Mouse (Mus musculus) MEL (cell line): Measurements from ENCODE around the gene Mgam. TPM values are rescaled to one million over a fixed set of nuclear protein-coding genes. Genes with fewer than 3 reads are reported as not detected.

Source experiments
- DNase-seq: peaks from one replicate; pipeline ENCODE4 v3.0.0; 2011; ENCODE audit warnings: low read depth, low spot score
- H3K27ac ChIP-seq: 2 replicates; pipeline ENCODE4 v1.5.1; 2012; ENCODE audit warnings: low read depth, mild to moderate bottlenecking, control low read depth, low read length, moderate library complexity; ENCODE audit not compliant: control insufficient read depth
- H3K27me3 ChIP-seq, 2 experiments: fragments of 150-350 bp in 1 of 2; sonication (generic) in 1 of 2; 2 replicates each; pipeline ENCODE4 v1.6.1; 2012; ENCODE audit warnings: low read length in 2 of 2, mild to moderate bottlenecking in 2 of 2, improper control_type of control experiment in 1 of 2, moderate library complexity in 1 of 2; ENCODE audit not compliant: insufficient read depth in 2 of 2, control insufficient read depth in 1 of 2
- H3K36me3 ChIP-seq, 2 experiments: 2 replicates each; pipeline ENCODE4 v1.6.1; 2012 to 2014; ENCODE audit warnings: low read length in 2 of 2, improper control_type of control experiment in 1 of 2, inconsistent platforms in 1 of 2, mild to moderate bottlenecking in 1 of 2; ENCODE audit not compliant: insufficient read depth in 2 of 2, control insufficient read depth in 1 of 2
- H3K4me1 ChIP-seq, 2 experiments: fragments of 150-350 bp in 1 of 2; sonication (generic) in 1 of 2; 2 replicates each; pipeline ENCODE4 v1.6.1; 2012; ENCODE audit warnings: low read length in 2 of 2, improper control_type of control experiment in 1 of 2, mild to moderate bottlenecking in 1 of 2; ENCODE audit not compliant: insufficient read depth in 2 of 2, control insufficient read depth in 1 of 2
- H3K4me3 ChIP-seq, 2 experiments: fragments of 150-350 bp in 1 of 2; sonication (generic) in 1 of 2; 2 replicates each; pipeline ENCODE4 v1.5.1; 2012; ENCODE audit warnings: low read depth in 2 of 2, low read length in 2 of 2, mild to moderate bottlenecking in 2 of 2, moderate library complexity in 2 of 2, control low read depth in 1 of 2, improper control_type of control experiment in 1 of 2; ENCODE audit not compliant: control insufficient read depth in 1 of 2, insufficient read depth in 1 of 2
- H3K79me2 ChIP-seq: 2 replicates; pipeline ENCODE4 v1.6.1; 2012; ENCODE audit warnings: mild to moderate bottlenecking, low read length, moderate library complexity; ENCODE audit not compliant: control insufficient read depth, poor library complexity, insufficient read depth
- H3K9ac ChIP-seq: 2 replicates; pipeline ENCODE4 v1.6.1; 2012; ENCODE audit warnings: low read depth, mild to moderate bottlenecking, control low read depth, low read length, moderate library complexity; ENCODE audit not compliant: control insufficient read depth, poor library complexity, severe bottlenecking
- H3K9me3 ChIP-seq: fragments of 150-350 bp; sonication (generic); replicated peaks from 2 replicates; pipeline ENCODE4 v1.6.1; 2012; ENCODE audit warnings: mild to moderate bottlenecking, low read length, improper control_type of control experiment, moderate library complexity; ENCODE audit not compliant: insufficient read depth
- CHD2 ChIP-seq: IDR thresholded peaks from 2 replicates; pipeline ENCODE4 v1.6.1; 2011; ENCODE audit warnings: low read length, improper control_type of control experiment
- CTCF ChIP-seq, 3 experiments: IDR thresholded peaks in 2 of 3; conservative IDR thresholded peaks in 1 of 3; 2 replicates each; pipeline ENCODE4 v1.5.1; 2011 to 2012; ENCODE audit warnings: low read length in 3 of 3, low read depth in 2 of 3, mild to moderate bottlenecking in 2 of 3, improper control_type of control experiment in 1 of 3, inconsistent platforms in 1 of 3, mixed read lengths in 1 of 3, moderate library complexity in 1 of 3; ENCODE audit not compliant: control insufficient read depth in 1 of 3, insufficient read depth in 1 of 3, poor library complexity in 1 of 3, severe bottlenecking in 1 of 3
- EP300 ChIP-seq, 2 experiments: IDR thresholded peaks; 2 replicates each; pipeline ENCODE4 v1.6.1; 2011; ENCODE audit warnings: improper control_type of control experiment in 2 of 2, low read length in 2 of 2, low read depth in 1 of 2, mild to moderate bottlenecking in 1 of 2
- GATA1 ChIP-seq: IDR thresholded peaks from 2 replicates; pipeline ENCODE4 v1.6.1; 2011; ENCODE audit warnings: low read depth, low read length, improper control_type of control experiment
- MAX ChIP-seq: IDR thresholded peaks from 2 replicates; pipeline ENCODE4 v1.6.1; 2011; ENCODE audit warnings: low read length, improper control_type of control experiment
- MEF2A ChIP-seq: IDR thresholded peaks from 2 replicates; pipeline ENCODE4 v1.6.1; 2014; ENCODE audit warnings: low read depth, mild to moderate bottlenecking, inconsistent platforms, low read length, improper control_type of control experiment; ENCODE audit not compliant: poor library complexity, insufficient replicate concordance, severe bottlenecking; ENCODE audit errors: extremely low read depth
- MYB ChIP-seq: IDR thresholded peaks from 2 replicates; pipeline ENCODE4 v1.6.1; 2011; ENCODE audit warnings: mild to moderate bottlenecking, low read depth, low read length, improper control_type of control experiment
- POLR2A ChIP-seq, 2 experiments: IDR thresholded peaks; 2 replicates each; pipeline ENCODE4 v1.6.1; 2011 to 2012; ENCODE audit warnings: low read length in 2 of 2, mild to moderate bottlenecking in 2 of 2, control low read depth in 1 of 2, improper control_type of control experiment in 1 of 2, low read depth in 1 of 2, moderate library complexity in 1 of 2; ENCODE audit not compliant: control insufficient read depth in 1 of 2, insufficient read depth in 1 of 2, poor library complexity in 1 of 2
- RAD21 ChIP-seq: IDR thresholded peaks from 2 replicates; pipeline ENCODE4 v1.6.1; 2011; ENCODE audit warnings: mild to moderate bottlenecking, low read depth, low read length, improper control_type of control experiment
- RCOR1 ChIP-seq: IDR thresholded peaks from 2 replicates; pipeline ENCODE4 v1.6.1; 2012; ENCODE audit warnings: low read depth, mild to moderate bottlenecking, inconsistent platforms, low read length, improper control_type of control experiment
- SIN3A ChIP-seq: IDR thresholded peaks from 2 replicates; pipeline ENCODE4 v1.6.1; 2012; ENCODE audit warnings: low read length, improper control_type of control experiment, inconsistent platforms
- SMC3 ChIP-seq: IDR thresholded peaks from 2 replicates; pipeline ENCODE4 v1.6.1; 2011; ENCODE audit warnings: low read depth, low read length, improper control_type of control experiment
- TCF12 ChIP-seq: IDR thresholded peaks from 2 replicates; pipeline ENCODE4 v1.6.1; 2014; ENCODE audit warnings: low read depth, mild to moderate bottlenecking, inconsistent platforms, low read length, improper control_type of control experiment, moderate library complexity
- ZC3H11A ChIP-seq: IDR thresholded peaks from 2 replicates; pipeline ENCODE4 v1.6.1; 2012; ENCODE audit warnings: low read depth, mild to moderate bottlenecking, inconsistent platforms, low read length, improper control_type of control experiment
- polyA plus RNA-seq, 2 experiments: library from polyadenylated mRNA; stranded (reverse) in 1 of 2; unstranded in 1 of 2; fragments of >175 nt in 1 of 2; fragments of >200 nt in 1 of 2; gene quantifications; 2 replicates each; pipeline versions ENCODE4 v1.2.1 to v1.2.4; 2012; ENCODE audit warnings: low replicate concordance in 2 of 2, low read depth in 1 of 2; ENCODE audit not compliant: insufficient read length in 2 of 2, insufficient read depth in 1 of 2, missing spikeins in 1 of 2
- total RNA-seq: library from RNA; depleted of rRNA; stranded (reverse); fragments of 300-350 nt; gene quantifications from 2 replicates; pipeline ENCODE4 v1.2.3, GENCODE M21; 2012

Gene Mgam
- total and polyA plus RNA-seq, 3 experiments, result not detected

DNA sequence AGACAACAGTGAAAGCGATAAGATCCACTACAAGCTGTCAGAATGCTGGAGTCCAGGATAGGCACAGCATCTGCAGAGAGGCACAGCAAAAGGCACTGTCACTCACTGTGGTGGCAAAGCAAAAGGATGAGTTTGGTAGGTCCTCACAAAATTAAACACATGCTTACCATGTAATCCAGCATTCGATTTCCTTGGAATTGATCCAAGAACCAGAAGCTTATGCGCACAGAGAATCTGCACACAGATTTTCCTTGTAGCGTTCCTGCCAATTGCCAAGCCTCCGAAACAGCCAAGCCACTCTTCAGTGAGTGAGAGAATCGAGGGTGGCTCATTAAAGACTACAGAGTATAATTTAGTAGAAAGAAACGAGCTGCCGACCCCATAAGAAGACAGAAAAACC lies 18.4 kb upstream of the Mgam start:
- H3K4me1 ChIP-seq, result no peaks in the 10 kb centered on the region
- no peak overlapping the region for H3K27ac ChIP-seq
- H3K4me3 ChIP-seq, result no peak overlapping the region
- no peaks in the 10 kb centered on the region for H3K9me3 ChIP-seq
- H3K27me3 ChIP-seq, result no peaks in the 10 kb centered on the region
- no peaks in the 10 kb centered on the region for H3K36me3 ChIP-seq
- H3K9ac ChIP-seq, result no peak overlapping the region
- TF ChIP-seq MAX (no peak), ZC3H11A (no peak), GATA1 (no peak), MYB (no peak), EP300 (IDR thresholded peaks at IDR 0.05; ENCODE audit: low read depth in 1 of 2, low read length in 2 of 2) (no peak), SIN3A (no peak), MEF2A (no peak), POLR2A (IDR thresholded peaks at IDR 0.05; ENCODE audit: control insufficient read depth in 1 of 2, insufficient read depth in 1 of 2, low read depth in 1 of 2, low read length in 2 of 2, poor library complexity in 1 of 2) (no peak), TCF12 (no peak)
- TF ChIP-seq, all 39 proteins: peak for 0
- no peak for DNase-seq
- no peaks in the 10 kb centered on the region for H3K79me2 ChIP-seq

DNA sequence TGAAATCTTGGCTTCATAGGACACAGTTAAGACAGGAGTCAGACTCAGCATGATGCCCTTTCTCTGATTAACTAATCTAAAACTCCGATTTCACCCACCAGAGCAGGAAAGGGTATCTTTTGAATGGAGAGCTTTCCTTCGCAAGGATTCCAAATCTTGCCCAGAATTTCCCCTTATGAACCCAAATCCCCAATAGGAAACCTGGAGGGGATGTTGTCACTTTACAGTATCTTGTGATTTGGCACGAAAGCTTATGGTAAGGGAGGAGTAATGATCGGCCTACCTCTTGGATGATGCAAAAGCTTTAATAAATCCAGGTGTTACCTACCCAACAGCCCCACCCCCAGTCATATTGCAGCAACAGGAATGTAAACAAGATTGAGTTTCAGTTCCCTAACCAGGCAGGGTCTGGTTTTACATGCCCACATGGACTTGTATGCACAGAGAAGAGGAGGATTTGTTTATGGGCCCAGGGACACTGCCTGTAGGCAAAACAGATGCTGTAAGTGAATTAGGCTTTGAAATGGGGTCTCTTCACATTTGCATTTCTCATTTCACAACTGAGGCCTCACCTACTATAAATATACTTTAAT lies 15.3 kb upstream of the Mgam start, which contains the start of gene Tas2r138:
Tas2r138 (minus strand) TSS at position 51 of the 593 bp plus-strand sequence.
- TF ChIP-seq CHD2 (no peak), SIN3A (no peak)
- TF ChIP-seq, all 39 proteins: peak for 0
- Histone ChIP-seq H3K36me3 (no peaks in the 10 kb centered on the region), H3K9me3 (no peaks in the 10 kb centered on the region), H3K27me3 (no peaks in the 10 kb centered on the region), H3K4me1 (no peaks in the 10 kb centered on the region), H3K79me2 (no peaks in the 10 kb centered on the region), H3K27ac (no peak within 1 kb of the TSS), H3K9ac (no peak within 1 kb of the TSS), H3K4me3 (no peak within 1 kb of the TSS)
- no peak for DNase-seq

DNA sequence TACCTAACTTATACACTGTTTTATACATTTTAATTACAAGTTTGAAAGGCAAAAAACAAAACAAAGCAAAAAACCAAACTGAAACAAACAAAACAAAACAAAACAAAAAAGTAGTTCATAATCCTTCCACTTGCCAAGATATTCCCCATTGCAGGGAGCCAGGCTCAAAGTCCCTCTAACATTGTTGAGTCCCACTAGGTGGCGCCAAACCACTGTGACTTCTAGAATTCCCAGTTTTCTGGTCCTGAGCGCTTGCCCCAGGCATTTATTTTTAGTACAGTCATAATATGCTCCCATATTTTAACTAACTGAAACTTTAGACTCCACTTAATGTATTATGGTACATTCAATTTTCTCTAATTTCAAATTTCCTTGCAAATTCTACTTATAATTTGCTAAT lies 10.7 kb upstream of the Mgam start:
- TF ChIP-seq SMC3, result peak; percentile 56
- TF ChIP-seq RCOR1, result no peak
- no peak for TF ChIP-seq CHD2
- peak; percentile 60 to 72 (median 68) for TF ChIP-seq CTCF (IDR thresholded peaks at IDR 0.05 in 2 of 3, conservative IDR thresholded peaks at IDR 0.05 in 1 of 3; ENCODE audit: control insufficient read depth in 1 of 3, insufficient read depth in 1 of 3, low read depth in 2 of 3, low read length in 3 of 3, poor library complexity in 1 of 3, severe bottlenecking in 1 of 3)
- peak; percentile 62 for TF ChIP-seq RAD21
- Histone ChIP-seq H3K79me2 (no peaks in the 10 kb centered on the region), H3K27ac (no peak overlapping the region), H3K27me3 (no peaks in the 10 kb centered on the region), H3K9ac (no peak overlapping the region), H3K36me3 (no peaks in the 10 kb centered on the region), H3K9me3 (no peaks in the 10 kb centered on the region), H3K4me1 (no peaks in the 10 kb centered on the region), H3K4me3 (no peak overlapping the region)
- peak; percentile 40 for DNase-seq
